Mouse (Mus musculus) right cerebral cortex, postnatal 36 days (tissue): ENCODE measurements at regions not wholly inside any gene's neighbourhood (a gene's known extent, or its start where the extent isn't known, plus 50 kb on each side); places are given as distances from the start of the nearest gene placed in this dataset.
"Not testable (repeated sequence)": the region's sequence is repeated elsewhere in the genome, so short reads cannot be mapped to it uniquely, and the experiment has no call there.

Source experiments
- DNase-seq, 2 experiments: peaks; one replicate each; pipeline ENCODE4 v3.0.0; 2022; ENCODE audit warnings: low spot score in 2 of 2, mixed read lengths in 1 of 2

GRCm38 (mm10) chr12:93812963-93813733 lies 1878.9 kb upstream of the Flrt2 start:
- DNase-seq, result peak; percentile 0 to 3

DNA sequence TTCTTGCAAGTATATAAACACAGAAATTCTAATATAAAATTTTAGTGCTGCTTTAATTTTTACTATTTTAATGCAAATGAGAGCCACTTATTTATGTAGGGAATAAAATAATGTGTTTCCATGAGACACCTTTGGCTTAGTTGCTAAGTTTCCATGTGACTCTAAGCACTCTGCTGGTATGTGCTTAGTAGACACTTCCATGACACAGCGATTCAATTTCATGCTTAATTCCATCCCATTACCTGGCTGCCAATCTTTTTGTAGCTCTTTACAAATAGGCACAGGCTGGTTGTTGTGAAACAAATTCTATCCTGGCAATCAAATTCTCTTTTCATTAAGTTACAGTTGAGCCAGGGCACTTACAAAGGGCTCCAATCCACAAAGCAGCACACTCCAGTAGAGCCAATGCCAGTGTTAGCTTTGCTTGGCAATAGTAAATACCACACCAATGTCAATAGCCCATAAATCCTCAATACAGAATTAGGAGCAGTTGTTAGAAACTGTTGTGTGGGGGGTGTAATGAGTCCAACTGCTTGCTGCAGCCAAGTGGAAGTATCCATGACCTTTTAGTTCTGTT lies 1841.0 kb upstream of the Flrt2 start:
- DNase-seq, result no peak

DNA sequence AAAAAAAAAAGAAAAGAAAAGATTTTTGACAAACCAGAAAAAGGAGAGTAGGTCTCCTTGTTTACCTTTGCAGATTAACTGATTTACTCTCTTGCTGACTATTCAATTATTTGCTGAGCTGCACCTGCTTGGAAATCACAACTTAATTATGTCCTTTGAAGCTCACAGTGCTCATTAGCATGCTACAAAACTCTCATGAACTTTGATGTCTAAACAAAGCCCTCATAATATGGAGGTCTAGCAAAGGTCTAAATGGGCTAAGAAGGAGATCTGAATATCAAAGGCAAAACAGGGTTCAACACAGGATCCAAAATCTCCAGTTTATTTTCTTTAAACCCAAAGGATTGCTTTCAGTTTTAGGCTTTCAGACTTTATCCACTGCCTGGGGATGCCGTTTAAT lies 1840.4 kb upstream of the Flrt2 start:
- no peak for DNase-seq

GRCm38 (mm10) chr12:93885946-93886345 lies 1806.1 kb upstream of the Flrt2 start:
- no peak for DNase-seq

DNA sequence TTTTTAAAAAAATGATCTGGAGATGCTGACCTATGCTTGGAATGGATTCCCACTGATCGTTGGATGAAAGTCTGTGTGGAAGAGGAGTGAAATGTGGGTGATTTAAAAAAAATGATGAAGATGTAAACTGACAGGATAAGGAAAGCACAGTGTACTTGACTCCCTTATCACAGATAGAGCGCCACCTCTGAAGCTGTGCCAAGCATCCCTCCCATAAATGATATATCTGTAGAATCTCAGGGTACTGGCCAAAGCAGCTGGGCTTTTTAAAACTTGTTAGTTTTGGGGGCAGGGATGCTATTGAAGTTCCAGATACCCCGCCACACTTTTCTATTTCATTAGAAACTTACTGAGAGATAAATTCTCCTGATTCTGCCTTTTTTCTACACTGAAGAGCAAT lies 1801.9 kb upstream of the Flrt2 start:
- no peak for DNase-seq

GRCm38 (mm10) chr12:93928541-93929238 lies 1763.3 kb upstream of the Flrt2 start:
- DNase-seq, result not testable (repeated sequence)

DNA sequence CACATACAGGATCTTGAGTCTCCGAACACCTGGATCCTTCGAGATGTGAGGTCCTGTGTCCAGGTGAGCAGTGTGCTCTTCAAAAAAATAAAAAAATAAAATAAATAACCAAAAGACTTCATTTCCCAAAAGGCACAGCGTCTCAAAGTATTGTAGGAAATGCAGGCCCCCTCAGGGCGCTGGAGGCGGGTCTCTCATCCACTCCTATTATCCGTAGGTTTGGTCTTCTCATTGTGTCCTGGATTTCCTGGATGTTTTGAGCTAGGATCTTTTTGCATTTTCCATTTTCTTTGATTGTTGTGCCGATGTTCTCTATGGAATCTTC lies 1762.8 kb upstream of the Flrt2 start:
- DNase-seq, result not testable (repeated sequence)

- not testable (repeated sequence) for DNase-seq
Observed at GRCm38 (mm10) chr12:93930242-93930641, 1761.8 kb upstream of the Flrt2 start.

GRCm38 (mm10) chr12:93960869-93961268 lies 1731.2 kb upstream of the Flrt2 start:
- no peak for DNase-seq

DNA sequence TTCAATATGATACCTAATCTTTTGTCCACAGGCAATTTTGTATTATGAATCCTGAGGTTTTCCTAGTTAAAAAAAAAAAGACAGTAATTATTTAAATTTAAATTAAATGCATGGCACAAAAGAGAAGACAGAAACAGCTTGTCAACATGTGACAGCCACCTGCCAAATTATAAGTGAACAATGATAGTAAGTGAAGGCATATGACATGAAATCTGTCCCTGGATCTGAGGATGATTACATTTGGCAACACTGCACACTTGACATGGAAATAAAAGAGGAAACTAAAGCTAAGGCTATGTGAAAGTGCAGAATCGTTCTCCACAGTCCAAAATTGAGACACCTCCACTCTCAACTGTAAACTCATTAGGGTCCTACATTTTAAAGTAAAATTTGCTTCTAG lies 1710.7 kb upstream of the Flrt2 start:
- DNase-seq, result no peak

DNA sequence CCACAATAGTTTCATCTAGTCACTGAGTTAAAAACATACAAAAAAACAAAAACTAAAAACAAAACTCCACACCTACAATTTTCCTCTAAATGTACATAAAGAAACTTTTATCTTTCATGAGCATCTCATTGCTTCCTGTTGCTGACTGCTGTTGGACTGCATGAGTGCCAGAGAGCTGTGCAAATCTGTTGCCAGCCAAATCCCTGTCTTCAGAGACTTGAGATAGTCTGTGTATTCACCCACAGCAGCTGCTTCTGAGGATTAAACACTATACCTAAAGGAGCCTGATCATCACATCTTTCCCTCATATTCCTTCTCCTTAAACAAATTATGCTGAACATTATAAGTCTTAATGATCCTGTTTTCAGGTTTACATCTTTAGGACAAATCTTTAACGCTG lies 1700.5 kb upstream of the Flrt2 start:
- DNase-seq, result no peak

- peak in 1 of 2 experiments; percentile 5 for DNase-seq
Observed at GRCm38 (mm10) chr12:93993875-93994274, 1698.2 kb upstream of the Flrt2 start.

- DNase-seq, result no peak
Observed at GRCm38 (mm10) chr12:94015946-94016345, 1676.1 kb upstream of the Flrt2 start.

GRCm38 (mm10) chr12:94031364-94031763 lies 1660.7 kb upstream of the Flrt2 start:
- DNase-seq, result no peak

DNA sequence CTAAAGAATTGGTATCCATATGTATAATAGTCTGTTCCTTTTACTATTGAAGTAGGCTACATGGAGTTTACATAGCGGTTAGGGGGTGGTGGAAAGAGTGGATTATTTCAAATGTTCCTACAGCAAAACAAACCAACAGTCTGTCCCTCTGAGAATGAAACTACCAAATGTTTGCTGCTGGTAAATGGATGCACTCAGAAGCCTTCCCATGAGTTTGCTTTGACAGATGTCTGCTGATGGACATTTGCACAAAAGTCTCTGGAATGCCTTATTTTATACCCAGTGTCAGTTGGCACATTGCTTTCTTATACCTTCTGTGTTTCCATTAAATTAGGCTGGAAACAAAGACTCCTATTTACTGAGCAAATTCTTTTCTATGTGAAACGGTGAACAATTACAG lies 1644.1 kb upstream of the Flrt2 start:
- no peak for DNase-seq

DNA sequence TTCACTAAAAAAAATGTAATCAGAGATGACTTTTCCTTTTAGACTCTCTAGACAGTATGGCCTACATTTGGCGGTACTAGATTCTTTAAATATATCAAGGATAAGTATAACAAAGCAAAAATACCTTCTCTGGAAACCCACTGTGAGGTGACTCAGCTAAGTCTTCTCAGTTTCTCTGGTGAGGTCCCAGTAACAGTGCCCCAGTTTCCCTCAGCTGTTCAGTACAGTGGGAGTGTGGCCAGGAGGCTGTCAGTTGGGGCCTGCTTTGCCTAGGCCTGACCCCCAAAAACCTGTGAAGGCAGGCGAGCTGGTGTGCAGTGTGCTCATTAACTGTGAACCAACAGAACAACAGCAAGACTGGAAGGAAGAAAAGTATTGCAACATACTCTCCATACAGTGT lies 1634.3 kb upstream of the Flrt2 start:
- peak in 1 of 2 experiments; percentile 1 for DNase-seq

DNA sequence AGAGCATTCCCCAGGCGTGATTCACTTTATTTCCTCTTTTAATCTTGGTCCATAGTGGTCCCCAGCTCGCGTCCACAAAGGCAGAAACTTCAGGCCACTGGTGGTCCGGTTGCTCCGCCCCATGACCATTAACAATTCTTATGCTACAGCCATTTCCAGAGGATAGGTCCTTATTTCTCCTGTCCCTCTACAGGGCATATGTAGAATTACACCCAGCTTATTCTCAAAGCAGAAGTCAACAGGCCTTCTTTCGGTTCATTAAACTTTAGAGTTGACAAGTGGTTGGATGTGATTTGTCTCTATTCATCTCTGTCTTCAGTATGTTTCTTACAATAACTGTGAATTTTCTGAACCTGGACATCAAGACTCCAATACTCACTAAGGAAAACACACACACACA lies 1632.4 kb upstream of the Flrt2 start:
- no peak for DNase-seq

- DNase-seq, result no peak
Observed at GRCm38 (mm10) chr12:94060336-94060735, 1631.7 kb upstream of the Flrt2 start.

GRCm38 (mm10) chr12:94066444-94067152 lies 1625.4 kb upstream of the Flrt2 start:
- no peak for DNase-seq

- DNase-seq, result no peak
Observed at GRCm38 (mm10) chr12:94070940-94071505, 1621.0 kb upstream of the Flrt2 start.

- DNase-seq, result no peak
Observed at GRCm38 (mm10) chr12:94105582-94106162, 1586.4 kb upstream of the Flrt2 start.

DNA sequence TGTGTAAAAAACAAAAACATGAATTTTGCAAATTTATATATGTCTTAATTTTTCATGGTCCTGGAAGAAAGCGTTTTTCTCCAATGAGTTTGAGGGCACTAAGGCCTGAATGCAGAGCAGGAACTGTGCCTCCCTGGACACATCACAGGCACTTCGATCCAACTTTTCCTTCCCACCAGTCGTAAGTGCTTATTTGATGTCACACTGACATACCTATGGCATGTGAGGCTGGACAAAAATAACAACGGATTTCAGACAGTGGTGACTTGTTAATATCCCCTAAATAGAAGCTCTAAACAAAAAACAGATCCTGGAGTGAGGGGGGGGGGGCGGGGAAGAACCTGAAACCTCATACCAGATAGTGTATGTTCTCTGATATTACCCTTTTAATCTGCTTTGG lies 1541.9 kb upstream of the Flrt2 start:
- no peak for DNase-seq
